Mouse (Mus musculus): ENCODE data around the gene Gm2a.

Gene Gm2a

GRCm38 (mm10) chr11:55133204-55133603 is 35.3 kb downstream of the Gm2a start:
- no peak for DNase-seq

GRCm38 (mm10) chr11:55134407-55134806 is 36.5 kb downstream of the Gm2a start:
- DNase-seq = no peak

DNA sequence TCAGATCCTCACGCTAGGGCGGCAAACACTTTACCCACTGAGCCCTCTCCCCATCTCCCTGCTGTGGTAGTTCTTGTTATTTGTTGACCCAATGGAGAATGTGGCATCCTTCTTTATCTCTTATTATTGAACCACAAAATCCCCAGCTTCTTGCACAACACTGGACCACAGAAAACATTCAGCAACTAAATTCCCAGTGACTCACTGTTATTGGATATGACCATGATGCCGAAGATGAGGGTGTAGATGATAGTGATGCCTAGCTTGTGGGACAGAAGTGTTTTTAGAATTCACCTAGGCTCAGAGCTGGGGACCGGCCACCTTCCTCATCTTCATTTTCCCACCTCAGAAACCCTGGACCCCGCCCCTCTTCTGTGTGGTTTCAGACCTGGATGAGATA is 37.0 kb downstream of the Gm2a start:
- DNase-seq = no peak

- peak; percentile 90 for DNase-seq
These were observed 39.0 kb downstream of the Gm2a start for GRCm38 (mm10) chr11:55136770-55137547.

- DNase-seq = no peak
These were observed 39.7 kb downstream of the Gm2a start for GRCm38 (mm10) chr11:55137646-55138045.

DNA sequence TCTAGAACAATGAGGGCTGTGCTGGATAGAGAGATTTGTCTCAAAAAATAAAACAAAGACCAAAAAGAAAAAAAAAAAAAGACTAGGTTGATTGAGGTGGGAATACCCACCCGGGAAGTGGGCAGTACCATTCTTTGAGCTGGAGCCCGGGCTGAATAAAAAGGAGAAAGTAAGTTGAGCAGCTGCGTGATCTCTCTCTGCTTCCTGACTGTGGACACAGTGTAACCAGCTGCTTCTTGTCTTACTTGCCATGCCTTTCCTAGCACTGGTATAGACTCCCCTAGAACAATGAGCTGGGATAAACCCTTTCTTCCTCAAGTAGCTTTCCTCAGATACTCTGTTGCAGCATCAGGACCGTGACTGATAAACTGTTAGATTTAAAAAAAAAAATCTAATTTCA is 43.6 kb downstream of the Gm2a start:
- no peak for DNase-seq

GRCm38 (mm10) chr11:55144011-55144410 is 46.1 kb downstream of the Gm2a start:
- no peak for DNase-seq

- no peak for DNase-seq
These were observed 48.9 kb downstream of the Gm2a start for GRCm38 (mm10) chr11:55146855-55147254.

DNA sequence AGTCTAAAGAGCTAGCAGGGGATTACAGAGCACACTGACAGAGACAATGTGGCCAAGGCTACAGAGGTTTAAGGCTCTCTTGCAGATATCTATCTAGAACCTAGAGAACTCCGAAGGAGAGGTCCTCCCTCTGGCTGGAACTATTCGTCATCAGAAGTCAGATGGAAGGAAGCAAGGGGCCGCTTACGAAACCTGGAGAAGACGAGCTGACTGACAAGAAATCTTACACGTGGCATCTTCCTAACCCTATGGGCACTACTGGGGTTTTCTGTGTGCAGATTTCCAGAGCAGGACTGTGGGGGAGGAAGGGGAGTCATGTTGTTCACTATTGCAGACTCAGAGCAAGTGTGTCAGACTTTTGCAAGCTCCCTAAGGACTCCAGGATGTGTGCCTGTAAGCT is 49.5 kb downstream of the Gm2a start:
- DNase-seq = no peak

- DNase-seq = peak; percentile 38
These were observed 50.5 kb downstream of the Gm2a start for GRCm38 (mm10) chr11:55148461-55148860.

- DNase-seq = no peak
These were observed 53.7 kb downstream of the Gm2a start, which contains the start of gene Slc36a3 for GRCm38 (mm10) chr11:55151608-55152007. Slc36a3 (minus strand) TSS chr11:55151708.

DNA sequence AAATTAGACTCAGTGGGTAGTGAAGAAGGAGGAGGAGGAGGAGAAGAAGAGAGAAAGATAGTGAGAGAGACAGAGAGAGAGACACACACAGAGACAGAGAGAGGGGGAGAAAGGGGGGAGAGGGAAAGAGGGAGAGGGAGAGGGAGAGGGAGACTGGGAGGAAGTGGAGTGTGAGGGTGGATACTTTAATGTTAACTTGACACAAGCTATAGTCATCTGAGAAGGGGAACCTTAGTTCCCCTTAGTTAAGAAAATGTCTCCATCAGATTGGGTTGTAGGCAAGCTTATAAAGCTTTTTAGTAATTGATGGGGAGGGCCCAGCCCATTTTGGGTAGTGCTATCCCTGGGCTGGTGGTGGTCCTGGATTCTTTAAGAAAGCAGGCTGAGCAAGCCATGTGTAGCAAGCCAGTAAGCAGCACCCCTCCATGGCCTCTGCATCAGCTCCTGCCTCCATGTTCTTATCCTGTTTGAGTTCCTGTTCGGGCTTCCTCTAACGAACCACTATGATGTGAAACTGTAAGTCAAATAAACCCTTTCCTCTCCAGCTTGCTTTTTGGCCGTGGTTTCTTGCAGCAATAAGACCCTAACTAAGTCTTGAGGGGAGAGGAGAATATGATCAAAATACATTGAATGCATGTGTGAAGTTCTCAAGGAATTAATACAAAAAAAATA is 56.6 kb downstream of the Gm2a start:
- DNase-seq = no peak

GRCm38 (mm10) chr11:55155070-55155421 is 57.1 kb downstream of the Gm2a start:
- DNase-seq = no peak

DNA sequence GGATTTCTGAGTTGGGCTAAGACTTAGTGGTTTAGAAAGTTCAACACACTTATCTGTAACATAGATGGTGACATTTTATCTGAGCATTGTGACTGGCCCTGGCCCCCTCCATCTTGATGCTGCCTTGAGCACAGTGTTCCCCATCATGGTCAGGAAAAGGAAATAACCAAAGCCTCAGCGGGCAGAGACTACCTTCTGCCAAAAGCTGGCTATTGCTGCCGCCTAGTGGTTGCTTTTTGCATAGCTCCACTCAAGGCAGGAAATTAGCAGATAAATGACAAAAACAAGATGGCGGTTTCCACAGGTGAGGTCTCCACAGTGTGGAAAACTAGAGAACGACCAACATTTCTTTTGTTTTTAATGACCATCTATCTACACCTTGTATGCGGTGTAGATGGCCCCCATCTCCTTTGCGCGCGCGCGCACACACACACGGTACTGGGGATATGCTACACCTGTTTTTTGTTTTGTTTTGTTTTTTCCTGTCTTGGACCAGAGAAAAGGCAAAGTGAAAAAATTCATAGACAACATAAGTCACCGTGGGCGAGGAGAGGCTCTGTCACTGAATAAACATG is 61.0 kb downstream of the Gm2a start:
- DNase-seq = peak; percentile 91

All from thymus, postnatal 14 days (tissue).